Mouse (Mus musculus): ENCODE measurements at regions not wholly inside any gene's neighbourhood (a gene's known extent, or its start where the extent isn't known, plus 50 kb on each side); places are given as distances from the start of the nearest gene placed in this dataset.

DNA sequence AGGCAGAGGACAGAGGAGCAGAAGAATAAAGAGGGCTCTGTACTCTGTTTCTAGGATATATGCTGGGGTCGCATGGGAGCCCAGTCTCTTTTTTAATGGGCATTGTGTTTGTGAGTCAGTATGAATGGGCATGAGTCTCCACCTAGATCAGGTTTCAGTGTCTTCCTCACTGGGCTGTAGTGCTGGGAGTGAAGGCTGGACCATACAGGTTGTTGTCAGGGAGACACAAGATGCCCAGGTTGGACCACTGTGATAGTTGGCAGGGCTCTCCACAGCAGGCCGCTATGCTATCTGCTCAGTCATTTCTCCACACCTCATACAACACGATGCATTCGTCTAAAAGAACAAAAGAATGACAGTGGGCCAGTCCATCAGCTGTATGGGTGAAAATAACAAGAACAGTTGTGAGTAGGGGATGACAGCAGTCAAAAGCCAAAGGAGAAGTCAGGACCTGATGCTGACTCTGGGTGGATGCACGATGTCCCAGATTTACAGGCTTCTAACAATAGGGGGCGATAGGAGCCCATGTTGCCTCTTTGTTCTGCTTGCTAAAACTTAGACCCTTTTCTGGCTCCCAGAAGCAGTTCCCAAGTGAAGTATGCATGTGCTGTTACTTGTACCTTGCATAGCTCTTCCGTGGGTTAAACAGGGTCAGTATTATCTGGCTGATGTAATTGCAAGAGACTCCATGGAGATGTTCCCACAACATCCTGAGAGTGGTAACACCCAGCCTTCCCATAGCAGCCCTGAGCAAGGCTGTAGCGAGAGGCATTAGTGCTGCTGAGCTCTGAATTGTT lies 249.3 kb upstream of the Stac start:
- TF ChIP-seq CTCF (IDR thresholded peaks at IDR 0.05; ENCODE audit: low read depth) (peak; percentile 65), EP300 (optimal IDR thresholded peaks at IDR 0.05) (no peak)
